Mouse (Mus musculus): ENCODE measurements around the gene Rars. TPM values are rescaled to one million over a fixed set of nuclear protein-coding genes. Genes with fewer than 3 reads are reported as not detected.
"Not testable (repeated sequence)": the region's sequence is repeated elsewhere in the genome, so short reads cannot be mapped to it uniquely, and the experiment has no call there.

Gene Rars
- polyA plus RNA-seq, 1 experiment from 2014 or later = 78.5 TPM

DNA sequence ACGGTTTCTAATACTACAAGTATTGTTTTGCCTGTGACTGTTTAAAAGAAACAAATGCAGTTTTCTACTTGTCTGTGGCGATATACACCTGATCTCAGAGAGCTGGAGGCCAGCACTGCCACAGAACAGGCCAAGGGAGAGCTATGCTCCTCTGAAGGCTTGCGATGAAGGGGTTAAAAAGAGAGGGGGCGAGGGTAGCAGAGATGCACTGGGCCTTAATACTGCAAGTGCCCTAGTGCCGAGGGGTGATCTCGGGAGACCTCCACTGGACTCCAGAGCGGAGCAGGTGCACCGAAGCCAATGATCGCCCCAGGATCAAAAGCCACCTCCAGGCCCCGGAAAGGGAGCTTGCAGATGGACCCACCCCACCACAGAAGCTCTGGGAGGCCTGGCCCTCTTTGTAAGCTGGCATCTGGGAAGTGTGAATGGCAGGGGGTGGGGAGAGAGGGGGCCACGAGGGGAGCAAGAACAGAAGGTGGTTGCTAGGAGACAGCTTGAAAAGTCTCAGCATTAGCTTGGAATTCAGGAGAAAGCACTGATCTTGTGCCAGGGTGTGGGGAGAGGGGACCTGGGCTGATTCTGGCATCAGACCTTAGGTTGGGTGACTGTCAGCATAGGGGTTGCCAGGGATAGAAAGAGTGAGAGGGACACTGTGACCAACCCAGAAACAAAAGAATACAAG, 22.2 kb upstream of the Rars start:
- H3K9me3 ChIP-seq (replicated peaks) = no peaks in the 10 kb centered on the region
- no peak overlapping the region for H3K4me3 ChIP-seq
- WGBS = 30% methylated on average over 11 of the region's 11 CpGs
- ATAC-seq (ENCODE audit: low FRiP score) = peak; percentile 91
- peak overlapping the region; percentile 84 for H3K27ac ChIP-seq
- no peak overlapping the region for H3K9ac ChIP-seq
- H3K27me3 ChIP-seq = no peaks in the 10 kb centered on the region
- H3K4me2 ChIP-seq (replicated peaks) = no peak overlapping the region
- H3K36me3 ChIP-seq = peaks cover 10% of the 10 kb centered on the region
- peaks cover 36% of the 10 kb centered on the region for H3K4me1 ChIP-seq

DNA sequence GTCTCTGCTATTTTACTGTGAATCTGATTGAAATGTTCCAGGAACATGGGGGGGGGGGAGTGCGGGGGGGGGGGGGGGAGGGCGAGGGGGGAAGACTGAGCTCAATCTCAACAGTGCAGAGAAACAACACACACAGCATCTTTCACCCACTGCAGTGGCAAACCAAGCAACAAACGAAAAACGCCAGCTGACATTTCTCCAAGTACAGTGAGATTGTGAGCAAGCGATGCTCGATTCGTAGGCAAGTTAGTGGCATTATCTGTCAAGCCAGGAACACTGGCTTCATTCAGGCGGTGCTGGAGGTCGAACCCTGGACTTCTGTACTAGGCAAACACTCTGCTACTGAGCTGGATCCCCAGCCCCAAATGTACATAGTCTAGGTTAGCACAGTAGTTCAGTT, 21.3 kb upstream of the Rars start:
- Histone ChIP-seq H3K4me1 (peaks cover 36% of the 10 kb centered on the region), H3K36me3 (peaks cover 13% of the 10 kb centered on the region), H3K27ac (peak overlapping the region; percentile 84), H3K27me3 (no peaks in the 10 kb centered on the region), H3K4me2 (replicated peaks) (no peak overlapping the region), H3K4me3 (no peak overlapping the region), H3K9ac (no peak overlapping the region), H3K9me3 (replicated peaks) (no peaks in the 10 kb centered on the region)
- WGBS = 79% methylated on average over 7 of the region's 9 CpGs
- no peak for ATAC-seq (ENCODE audit: low FRiP score)

DNA sequence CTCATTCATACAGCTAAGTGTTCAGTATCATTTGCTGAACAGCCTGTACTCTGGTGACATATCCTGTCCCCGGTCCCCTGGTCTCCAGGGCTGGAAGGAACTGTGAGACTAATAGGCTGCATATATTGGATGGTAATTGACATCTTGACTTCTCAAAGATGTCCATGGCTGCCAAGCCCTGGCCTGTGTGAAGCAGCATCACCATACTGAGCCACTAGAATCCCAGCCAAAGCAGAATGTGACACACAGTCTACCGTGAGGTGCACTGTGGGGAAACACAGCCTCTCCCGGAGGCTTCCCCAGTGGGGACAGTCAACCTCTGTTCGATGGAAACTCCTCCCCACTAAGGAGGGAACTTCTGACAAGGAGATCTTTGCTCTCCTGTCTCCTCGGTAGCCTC, 20.6 kb upstream of the Rars start:
- H3K27ac ChIP-seq = peak overlapping the region; percentile 84; the same call in 1 of the 2 replicates
- no peak overlapping the region for H3K4me2 ChIP-seq (replicated peaks)
- whole genome bisulfite sequencing = 70% methylated on average over 5 of the region's 5 CpGs
- H3K4me3 ChIP-seq = no peak overlapping the region
- H3K36me3 ChIP-seq = peaks cover 13% of the 10 kb centered on the region
- H3K9me3 ChIP-seq (replicated peaks) = no peaks in the 10 kb centered on the region
- no peaks in the 10 kb centered on the region for H3K27me3 ChIP-seq
- ATAC-seq (ENCODE audit: low FRiP score) = no peak
- peaks cover 35% of the 10 kb centered on the region for H3K4me1 ChIP-seq
- H3K9ac ChIP-seq = no peak overlapping the region

DNA sequence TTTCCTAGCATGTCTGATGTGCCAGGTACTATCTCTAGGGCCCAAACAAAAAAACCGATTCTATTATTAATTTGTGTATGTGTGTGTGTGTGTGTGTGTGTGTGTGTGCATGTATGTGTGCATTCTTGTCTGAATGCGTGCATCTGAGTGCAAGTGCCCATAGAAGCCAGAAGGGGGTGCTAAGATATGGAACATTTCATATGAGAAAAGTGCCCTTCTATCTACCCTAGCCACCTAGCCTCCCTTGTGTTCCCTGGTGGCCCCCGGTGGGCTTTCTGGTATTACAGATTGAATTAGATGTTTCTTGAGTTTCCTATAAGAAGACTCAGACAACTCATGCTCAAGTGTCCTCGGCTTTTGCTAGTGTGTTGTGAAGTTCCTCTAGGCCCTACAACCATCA, 19.3 kb upstream of the Rars start:
- H3K9me3 ChIP-seq (replicated peaks) = no peaks in the 10 kb centered on the region
- peaks cover 32% of the 10 kb centered on the region for H3K4me1 ChIP-seq
- no peaks in the 10 kb centered on the region for H3K27me3 ChIP-seq
- H3K4me3 ChIP-seq = no peak overlapping the region
- no peak for ATAC-seq (ENCODE audit: low FRiP score)
- no peak overlapping the region for H3K27ac ChIP-seq
- H3K36me3 ChIP-seq = peaks cover 9% of the 10 kb centered on the region
- whole genome bisulfite sequencing = 94% methylated on average over 4 of the region's 4 CpGs
- no peak overlapping the region for H3K9ac ChIP-seq
- H3K4me2 ChIP-seq (replicated peaks) = no peak overlapping the region

DNA sequence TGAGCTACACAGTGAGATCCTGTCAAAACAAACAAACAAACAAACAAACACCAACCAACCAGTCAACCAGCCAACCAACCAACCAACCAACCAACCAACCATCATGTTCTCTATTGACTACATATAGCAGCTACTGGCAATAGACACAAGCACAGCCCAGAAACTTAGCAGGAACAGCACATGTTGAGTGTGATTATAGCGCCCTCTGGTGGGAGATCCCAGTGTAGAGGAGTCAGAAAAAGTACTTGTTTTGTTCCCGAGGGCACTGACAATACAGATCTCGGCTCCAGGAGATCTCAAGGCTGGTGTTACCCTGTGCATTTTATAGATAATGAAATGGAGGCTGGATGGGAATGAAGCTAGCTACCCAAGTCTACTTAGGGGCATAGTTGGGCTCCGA, 18.4 kb upstream of the Rars start:
- no peak overlapping the region for H3K4me3 ChIP-seq
- WGBS = 51% methylated on average over 4 of the region's 4 CpGs
- H3K4me2 ChIP-seq (replicated peaks) = no peak overlapping the region
- no peak for ATAC-seq (ENCODE audit: low FRiP score)
- no peaks in the 10 kb centered on the region for H3K27me3 ChIP-seq
- no peaks in the 10 kb centered on the region for H3K9me3 ChIP-seq (replicated peaks)
- H3K36me3 ChIP-seq = peaks cover 11% of the 10 kb centered on the region
- H3K4me1 ChIP-seq = peaks cover 29% of the 10 kb centered on the region
- no peak overlapping the region for H3K27ac ChIP-seq
- no peak overlapping the region for H3K9ac ChIP-seq

DNA sequence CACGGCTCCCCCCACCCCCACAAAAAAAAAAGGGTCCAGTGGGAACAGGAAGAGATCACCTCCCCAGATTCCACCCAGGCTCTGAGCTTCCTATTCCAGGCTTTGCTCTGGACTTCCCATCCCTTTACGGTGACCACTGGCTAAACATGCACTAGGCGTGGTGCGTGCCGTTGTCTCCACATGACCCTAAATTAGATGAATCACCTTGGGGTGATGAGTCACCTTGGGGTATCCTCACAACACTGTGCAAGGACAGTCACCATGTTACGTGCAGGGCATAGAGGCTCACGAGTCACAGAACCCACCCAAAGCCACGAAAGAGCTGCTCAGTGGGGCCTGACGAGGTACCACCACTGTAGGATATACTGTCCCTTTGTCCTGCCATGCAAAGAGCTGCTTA, 10.0 kb upstream of the Rars start:
- 90% methylated on average over 9 of the region's 9 CpGs for WGBS
- ATAC-seq (ENCODE audit: low FRiP score) = no peak
- Histone ChIP-seq H3K36me3 (peaks cover 23% of the 10 kb centered on the region), H3K4me2 (replicated peaks) (no peak overlapping the region), H3K9me3 (replicated peaks) (no peaks in the 10 kb centered on the region), H3K27ac (no peak overlapping the region), H3K27me3 (no peaks in the 10 kb centered on the region), H3K9ac (no peak overlapping the region), H3K4me3 (no peak overlapping the region), H3K4me1 (no peaks in the 10 kb centered on the region)

DNA sequence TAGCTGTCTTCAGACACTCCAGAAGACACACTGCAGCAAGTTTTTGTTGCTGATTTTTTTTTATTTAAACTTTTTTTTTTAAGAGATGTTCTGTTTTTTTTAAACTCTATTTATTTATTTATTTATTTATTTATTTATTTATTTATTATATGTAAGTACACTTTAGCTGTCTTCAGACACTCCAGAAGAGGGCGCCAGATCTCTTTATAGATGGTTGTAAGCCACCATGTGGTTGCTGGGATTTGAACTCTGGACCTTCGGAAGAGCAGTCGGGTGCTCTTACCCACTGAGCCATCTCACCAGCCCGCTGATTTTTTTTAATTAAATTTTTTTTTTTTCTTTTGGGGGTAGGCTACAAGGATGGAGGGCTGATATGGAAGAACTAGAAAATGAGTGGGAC, 8.3 kb upstream of the Rars start:
- not testable (repeated sequence) for H3K4me2 ChIP-seq (replicated peaks); H3K9me3 ChIP-seq (replicated peaks); H3K4me1 ChIP-seq; H3K9ac ChIP-seq; H3K27me3 ChIP-seq; ATAC-seq (ENCODE audit: low FRiP score); H3K4me3 ChIP-seq; H3K27ac ChIP-seq
- WGBS = 81% methylated on average over 4 of the region's 4 CpGs
- peaks cover 19% of the 10 kb centered on the region for H3K36me3 ChIP-seq

DNA sequence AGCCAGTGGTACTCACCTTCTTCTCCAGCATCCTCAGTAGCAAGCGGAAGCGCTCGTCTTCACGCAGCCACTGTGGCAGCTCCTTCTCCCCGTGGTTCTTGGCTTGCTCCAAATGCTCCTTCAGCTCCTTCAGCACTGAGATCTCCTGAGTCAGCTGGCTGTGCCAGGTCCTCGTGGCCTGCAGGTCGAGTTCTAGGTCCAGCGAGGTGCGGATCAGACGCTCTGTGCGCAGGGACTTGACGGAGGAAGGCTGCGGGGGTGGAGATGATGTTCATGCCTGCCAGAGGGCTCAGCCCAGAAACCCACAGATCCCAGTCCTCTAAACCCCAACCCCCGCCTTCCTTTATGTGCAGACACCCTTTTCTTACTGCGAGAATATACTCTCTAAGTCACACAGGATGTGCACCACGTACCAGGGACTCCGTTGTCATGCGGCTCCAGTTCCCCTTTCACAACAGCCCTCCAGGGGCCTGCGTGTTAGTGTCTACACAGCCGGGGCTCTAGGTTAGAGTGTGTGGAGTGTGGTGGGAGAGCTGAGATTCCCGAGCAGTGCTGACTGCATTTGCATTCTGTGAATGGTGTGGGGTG, 7.5 kb upstream of the Rars start:
- no peak overlapping the region for H3K4me2 ChIP-seq (replicated peaks)
- no peak overlapping the region for H3K4me3 ChIP-seq
- no peak for ATAC-seq (ENCODE audit: low FRiP score)
- H3K9me3 ChIP-seq (replicated peaks) = no peaks in the 10 kb centered on the region
- H3K4me1 ChIP-seq = 0 out of 2 replicates have a peak, but pooled peaks cover 7% of the 10 kb centered on the region
- H3K36me3 ChIP-seq = peaks cover 17% of the 10 kb centered on the region
- H3K9ac ChIP-seq = no peak overlapping the region
- H3K27ac ChIP-seq = no peak overlapping the region
- WGBS = 85% methylated on average over 21 of the region's 21 CpGs
- no peaks in the 10 kb centered on the region for H3K27me3 ChIP-seq

DNA sequence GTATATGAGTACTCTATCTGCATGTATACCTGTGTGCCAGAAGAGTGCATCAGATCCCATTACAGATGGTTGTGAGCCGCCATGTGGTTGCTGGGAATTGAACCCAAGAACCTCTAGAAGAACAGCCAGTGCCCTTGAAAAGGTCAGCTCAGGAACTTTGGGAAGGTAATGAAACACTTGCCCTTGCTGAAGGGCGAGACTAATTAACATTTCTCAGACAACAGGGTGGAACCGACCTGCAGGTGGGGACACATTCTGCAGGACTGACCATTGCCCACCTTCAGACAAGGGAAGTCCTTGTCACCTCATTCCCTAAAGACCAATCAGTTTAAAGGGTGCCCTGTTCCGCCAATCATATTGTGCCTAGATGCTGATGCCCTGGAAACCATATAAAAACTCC, 6.5 kb upstream of the Rars start:
- H3K27me3 ChIP-seq; H3K4me2 ChIP-seq (replicated peaks); H3K9me3 ChIP-seq (replicated peaks); H3K27ac ChIP-seq; H3K9ac ChIP-seq; H3K4me1 ChIP-seq; ATAC-seq (ENCODE audit: low FRiP score); H3K4me3 ChIP-seq: not testable (repeated sequence)
- peaks cover 17% of the 10 kb centered on the region for H3K36me3 ChIP-seq
- WGBS = 93% methylated on average over 4 of the region's 4 CpGs

DNA sequence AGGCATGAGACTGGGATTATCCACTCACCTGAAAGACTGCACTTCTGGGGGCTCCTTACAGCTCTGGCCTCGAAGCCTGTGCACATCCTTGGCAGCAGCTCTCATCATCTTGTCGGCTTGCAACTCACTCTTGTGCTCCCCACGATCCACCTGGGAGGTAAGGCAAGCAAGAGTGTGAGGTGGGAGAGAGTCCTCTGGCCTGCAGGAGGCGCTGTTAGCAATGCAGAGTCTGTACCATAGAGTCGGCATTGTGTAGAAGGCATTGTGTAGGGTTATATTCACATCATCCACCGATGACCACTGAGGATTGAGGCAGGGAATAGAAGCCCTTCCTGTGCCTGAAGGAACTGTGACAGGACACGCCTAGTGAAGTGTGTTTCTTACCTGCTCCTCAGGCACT, 6.0 kb upstream of the Rars start:
- Histone ChIP-seq H3K9ac (no peak overlapping the region), H3K27me3 (no peaks in the 10 kb centered on the region), H3K4me3 (no peak overlapping the region), H3K9me3 (replicated peaks) (no peaks in the 10 kb centered on the region), H3K4me1 (0 out of 2 replicates have a peak, but pooled peaks cover 7% of the 10 kb centered on the region), H3K36me3 (peaks cover 17% of the 10 kb centered on the region), H3K27ac (peak overlapping the region; percentile 12; the same call in 1 of the 2 replicates), H3K4me2 (replicated peaks) (no peak overlapping the region)
- 85% methylated on average over 7 of the region's 7 CpGs for WGBS
- ATAC-seq (ENCODE audit: low FRiP score) = no peak

DNA sequence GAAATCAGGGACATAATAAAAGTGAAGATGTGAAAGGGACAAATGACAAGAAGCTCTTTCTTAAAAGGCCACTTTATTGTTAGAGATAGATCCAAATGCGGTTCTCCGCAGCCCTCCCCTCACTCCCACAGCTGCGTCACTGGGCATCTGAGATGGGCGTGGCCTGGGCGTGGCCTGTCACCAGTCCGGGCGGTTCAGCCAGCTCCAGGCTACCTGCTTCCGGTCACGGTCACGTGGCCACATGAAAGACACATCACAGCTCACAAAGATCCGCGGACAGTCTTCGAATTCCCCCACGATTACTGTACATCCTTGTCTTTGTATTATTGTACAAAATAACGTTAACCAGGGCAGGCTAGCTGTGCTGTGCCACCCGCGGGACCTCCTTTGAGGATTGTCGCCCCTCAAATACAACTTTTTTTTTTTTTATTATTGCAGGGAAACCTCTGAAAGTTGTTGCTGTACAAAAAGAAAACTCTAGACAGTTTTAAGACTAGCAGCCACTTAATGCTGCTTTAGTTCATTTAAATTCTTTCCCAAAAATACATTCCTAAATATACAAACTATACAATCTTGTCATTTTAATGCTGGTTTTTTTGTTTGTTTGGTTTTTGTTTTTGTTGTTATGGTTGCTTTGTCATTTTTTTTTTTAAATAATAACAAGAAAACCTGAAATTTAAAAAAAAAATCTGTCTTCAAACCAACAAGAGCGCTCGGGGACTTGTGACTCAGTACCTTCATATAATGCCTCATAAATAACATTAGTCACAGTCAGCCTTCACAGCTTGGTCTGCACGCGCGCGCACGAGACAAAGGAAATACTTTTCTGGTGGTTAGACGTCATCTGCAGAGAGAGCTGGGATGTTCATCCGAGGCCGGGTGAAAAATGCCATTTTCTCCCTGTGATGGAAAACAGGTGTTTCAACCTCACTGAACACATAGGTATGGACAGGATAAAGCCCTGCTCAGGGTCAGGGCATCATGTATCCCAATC, 4.3 kb upstream of the Rars start:
- peak; percentile 76 for ATAC-seq (ENCODE audit: low FRiP score)
- Histone ChIP-seq H3K36me3 (peaks cover 17% of the 10 kb centered on the region), H3K9ac (peak overlapping the region; percentile 50), H3K9me3 (replicated peaks) (no peaks in the 10 kb centered on the region), H3K4me1 (peaks cover 9% of the 10 kb centered on the region), H3K27ac (peak overlapping the region; percentile 44; the same call in 1 of the 2 replicates), H3K27me3 (no peaks in the 10 kb centered on the region), H3K4me2 (replicated peaks) (peak overlapping the region; percentile 55), H3K4me3 (peak overlapping the region; percentile 26; the same call in 1 of the 2 replicates)
- 20% methylated on average over 28 of the region's 28 CpGs for WGBS
